Mouse (Mus musculus) limb, embryonic 15.5 days (tissue): ENCODE data around the gene Bank1. TPM values are rescaled to one million over a fixed set of nuclear protein-coding genes. Genes with fewer than 3 reads are reported as not detected.

Experiments
- ATAC-seq: fragments of 200-750 bp; cut with Nextera tagmentation; 2 replicates; pipeline ENCODE4 v1.8.0; 2017; ENCODE audit warnings: low read depth, moderate TSS enrichment; ENCODE audit not compliant: insufficient number of reproducible peaks, low FRiP score, low TSS enrichment
- H3K27ac ChIP-seq: fragments of 300-500 bp; sonication (generic); 2 replicates; pipeline ENCODE4 v1.5.1; 2015; ENCODE audit warnings: moderate library complexity, mild to moderate bottlenecking, inconsistent platforms
- H3K27me3 ChIP-seq: fragments of 300-500 bp; sonication (generic); 2 replicates; pipeline ENCODE4 v1.6.1; 2015; ENCODE audit warnings: inconsistent platforms
- H3K36me3 ChIP-seq: fragments of 300-500 bp; sonication (generic); 2 replicates; pipeline ENCODE4 v1.6.1; 2015; ENCODE audit warnings: inconsistent platforms
- H3K4me1 ChIP-seq: fragments of 300-500 bp; sonication (generic); 2 replicates; pipeline ENCODE4 v1.6.1; 2015; ENCODE audit warnings: inconsistent platforms
- H3K4me2 ChIP-seq: fragments of 300-500 bp; sonication (generic); 2 replicates; pipeline ENCODE4 v1.6.1; 2015; ENCODE audit warnings: mild to moderate bottlenecking, inconsistent platforms
- H3K4me3 ChIP-seq: fragments of 300-500 bp; sonication (generic); 2 replicates; pipeline ENCODE4 v1.5.1; 2015; ENCODE audit warnings: mild to moderate bottlenecking, inconsistent platforms
- H3K9ac ChIP-seq: fragments of 300-500 bp; sonication (generic); 2 replicates; pipeline ENCODE4 v1.6.1; 2015; ENCODE audit warnings: inconsistent platforms
- H3K9me3 ChIP-seq: fragments of 300-500 bp; sonication (generic); 2 replicates; pipeline ENCODE4 v1.6.1; 2016; ENCODE audit warnings: inconsistent platforms
- WGBS: fragments of 180-500 bp; shearing (Covaris S2); methylation state at CpG from one replicate; pipeline ENCODE4 v1.1.7; 2015; 5-methylcytosine and 5-hydroxymethylcytosine counted together
- polyA plus RNA-seq: library from polyadenylated mRNA; unstranded; fragments of >200 nt; fragmentation: Nextera tagmentation; extraction: Ambion mirVana; gene quantifications from 2 replicates; pipeline ENCODE4 v1.2.1, GENCODE M21; 2015

Gene Bank1
- polyA plus RNA-seq, 1 experiment from 2014 or later = 0.74 TPM

- Histone ChIP-seq H3K4me1 (no peaks in the 10 kb centered on the region), H3K27me3 (no peaks in the 10 kb centered on the region), H3K9ac (no peak overlapping the region), H3K9me3 (no peaks in the 10 kb centered on the region), H3K4me3 (no peak overlapping the region), H3K36me3 (no peaks in the 10 kb centered on the region), H3K4me2 (no peak overlapping the region), H3K27ac (no peak overlapping the region)
- 40% methylated on average over 3 of the region's 3 CpGs for WGBS
- no peak for ATAC-seq
Observed at GRCm38 (mm10) chr3:136037254-136037653, 288.6 kb downstream of the Bank1 start.

GRCm38 (mm10) chr3:136035784-136036183 lies 290.1 kb downstream of the Bank1 start:
- no peak for ATAC-seq
- WGBS = 53% methylated on average over 1 of the region's 1 CpGs
- Histone ChIP-seq H3K4me3 (no peak overlapping the region), H3K9me3 (no peaks in the 10 kb centered on the region), H3K27ac (no peak overlapping the region), H3K9ac (no peak overlapping the region), H3K36me3 (no peaks in the 10 kb centered on the region), H3K4me1 (no peaks in the 10 kb centered on the region), H3K4me2 (no peak overlapping the region), H3K27me3 (no peaks in the 10 kb centered on the region)

GRCm38 (mm10) chr3:136024876-136025275 lies 301.0 kb downstream of the Bank1 start:
- Histone ChIP-seq H3K27me3 (no peaks in the 10 kb centered on the region), H3K36me3 (no peaks in the 10 kb centered on the region), H3K27ac (no peak overlapping the region), H3K4me3 (no peak overlapping the region), H3K9ac (no peak overlapping the region), H3K9me3 (no peaks in the 10 kb centered on the region), H3K4me1 (no peaks in the 10 kb centered on the region), H3K4me2 (no peak overlapping the region)
- WGBS = 92% methylated on average over 2 of the region's 2 CpGs
- ATAC-seq = no peak

- 79% methylated on average over 2 of the region's 2 CpGs for WGBS
- no peak for ATAC-seq
Observed at GRCm38 (mm10) chr3:136017517-136017916, 308.3 kb downstream of the Bank1 start.

GRCm38 (mm10) chr3:136010616-136011015 lies 315.2 kb downstream of the Bank1 start:
- Histone ChIP-seq H3K27me3 (no peaks in the 10 kb centered on the region), H3K9me3 (no peaks in the 10 kb centered on the region), H3K4me1 (peaks cover 3% of the 10 kb centered on the region; the same call in 1 of the 2 replicates), H3K27ac (no peak overlapping the region), H3K36me3 (no peaks in the 10 kb centered on the region), H3K4me3 (no peak overlapping the region), H3K4me2 (no peak overlapping the region), H3K9ac (no peak overlapping the region)
- no peak for ATAC-seq
- whole genome bisulfite sequencing = 81% methylated on average over 4 of the region's 4 CpGs

More at GRCm38 (mm10) chr3:136017517-136017916, 308.3 kb downstream of the Bank1 start:
- H3K27ac ChIP-seq = no peak overlapping the region
- H3K4me1 ChIP-seq = no peaks in the 10 kb centered on the region
- no peak overlapping the region for H3K4me3 ChIP-seq
- H3K36me3 ChIP-seq = no peaks in the 10 kb centered on the region
- H3K27me3 ChIP-seq = no peaks in the 10 kb centered on the region
- no peaks in the 10 kb centered on the region for H3K9me3 ChIP-seq
- H3K4me2 ChIP-seq = no peak overlapping the region
- H3K9ac ChIP-seq = no peak overlapping the region

- H3K27me3 ChIP-seq = no peaks in the 10 kb centered on the region
- H3K9me3 ChIP-seq = no peaks in the 10 kb centered on the region
- peak overlapping the region; percentile 34 for H3K4me2 ChIP-seq
- ATAC-seq = no peak
- peaks cover 3% of the 10 kb centered on the region; the same call in 1 of the 2 replicates for H3K4me1 ChIP-seq
- 30% methylated on average over 9 of the region's 9 CpGs for WGBS
- no peaks in the 10 kb centered on the region for H3K36me3 ChIP-seq
- no peak overlapping the region for H3K9ac ChIP-seq
- no peak overlapping the region for H3K27ac ChIP-seq
- H3K4me3 ChIP-seq = no peak overlapping the region
Observed at GRCm38 (mm10) chr3:136007846-136008245, 318.0 kb downstream of the Bank1 start.

- Histone ChIP-seq H3K4me1 (peaks cover 3% of the 10 kb centered on the region; the same call in 1 of the 2 replicates), H3K4me2 (peak overlapping the region; percentile 34), H3K9ac (no peak overlapping the region), H3K9me3 (no peaks in the 10 kb centered on the region), H3K27ac (no peak overlapping the region), H3K4me3 (no peak overlapping the region), H3K27me3 (no peaks in the 10 kb centered on the region), H3K36me3 (no peaks in the 10 kb centered on the region)
- WGBS = 44% methylated on average over 11 of the region's 11 CpGs
- ATAC-seq = no peak
Observed at GRCm38 (mm10) chr3:136007081-136007828, 318.6 kb downstream of the Bank1 start.
